Mouse (Mus musculus) T-helper 2 cell (primary cell): ENCODE results near the gene Grap.
"Not testable (repeated sequence)": the region's sequence is repeated elsewhere in the genome, so short reads cannot be mapped to it uniquely, and the experiment has no call there.

ENCODE experiments used
- in situ Hi-C: fragments of 300-600 bp; cut with MboI, MseI; formaldehyde crosslinking; loops from one replicate; pipeline ENCODE4 v1.15.1; 2025; ENCODE audit warnings: high pct_unique_total_duplicates

The Grap gene

GRCm38 (mm10) chr11:61652686-61653447 lies at the start of gene Grap:
Gene Grap (plus strand): TSS chr11:61653265.
- in situ Hi-C loops: no loop called here

DNA sequence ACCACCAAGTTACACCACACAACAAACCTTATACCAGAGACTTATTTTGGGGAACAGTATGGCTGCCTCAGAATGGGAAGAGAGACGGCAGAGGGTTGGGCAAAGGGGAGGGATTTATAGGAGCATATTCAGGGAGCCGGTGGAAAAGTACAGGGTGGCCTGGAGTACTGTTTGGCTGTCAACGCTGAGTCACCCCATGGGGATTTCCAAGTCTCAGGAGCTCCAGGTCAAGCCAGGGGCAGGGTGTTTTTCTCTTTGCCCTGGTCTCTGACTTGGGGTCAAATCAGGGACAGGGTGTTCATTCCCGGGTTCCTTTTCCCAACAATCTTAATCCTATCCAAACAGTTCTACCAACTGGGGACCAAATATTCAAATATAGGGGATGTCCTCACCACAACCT lies 45.0 kb upstream of the Grap start:
- in situ Hi-C loops: no loop called here

DNA sequence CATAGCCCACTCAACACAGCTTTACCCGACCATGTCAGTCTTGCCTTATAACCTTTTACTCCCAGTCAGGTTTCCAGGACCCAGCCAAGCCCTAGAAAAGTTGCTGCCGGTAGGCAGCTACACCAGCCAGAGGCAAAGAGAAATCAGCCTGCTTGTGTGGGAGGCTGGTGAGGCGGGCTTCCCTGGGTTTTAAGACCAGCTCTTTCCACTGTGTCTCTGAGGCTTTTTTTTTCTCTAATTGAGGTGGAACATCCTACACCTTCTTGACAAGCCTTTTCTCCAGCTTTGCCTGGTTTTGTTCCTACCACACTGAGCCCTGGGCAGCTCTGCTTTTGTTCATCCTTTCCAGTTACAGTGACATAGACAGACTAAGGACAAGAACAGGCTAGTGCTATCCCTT lies 41.9 kb upstream of the Grap start:
- in situ Hi-C loops: no loop called here

- in situ Hi-C loops: no loop called here
These were observed 40.9 kb upstream of the Grap start for GRCm38 (mm10) chr11:61612116-61612635.

GRCm38 (mm10) chr11:61614401-61614800 lies 38.7 kb upstream of the Grap start:
- in situ Hi-C loops: no loop called here

DNA sequence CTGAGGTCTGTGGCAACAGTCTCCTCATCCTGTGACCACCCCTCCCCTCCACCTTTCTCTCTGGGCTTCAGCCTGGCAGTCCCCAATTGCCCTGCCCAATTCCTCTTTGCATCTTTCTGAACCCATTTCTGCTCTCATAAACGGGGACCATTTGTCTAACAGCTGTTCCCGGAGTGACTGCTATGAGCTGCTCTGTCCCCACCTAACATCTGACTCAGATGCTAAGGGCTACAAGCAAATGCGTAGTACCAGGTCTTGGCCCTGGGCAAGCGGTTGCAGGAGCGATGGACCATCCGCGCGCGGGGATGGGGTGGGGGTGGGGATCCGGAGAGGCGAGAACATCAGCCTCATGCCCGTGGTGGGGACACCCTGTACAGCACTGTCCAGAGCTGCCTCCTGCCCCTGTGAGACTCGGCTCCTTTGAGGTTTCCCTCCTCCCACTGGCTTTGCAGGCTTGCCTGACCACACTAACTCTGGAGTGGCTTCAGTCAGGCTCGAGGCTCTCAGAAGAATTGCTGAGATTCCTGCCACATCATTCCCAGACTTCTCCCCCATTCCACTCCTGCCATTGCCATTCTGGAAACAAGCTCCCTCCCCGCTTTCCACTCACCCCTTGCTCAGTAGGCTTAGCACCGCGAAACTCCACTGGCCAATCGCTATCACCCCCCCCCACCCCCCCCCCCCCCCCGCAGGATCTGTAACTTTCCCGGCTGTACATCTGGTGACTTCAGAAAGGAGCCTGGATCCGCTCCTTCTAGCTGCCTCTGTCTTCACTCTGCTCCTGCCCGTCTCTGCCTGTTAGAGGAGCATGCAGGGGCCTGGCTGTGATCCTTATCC lies 37.2 kb upstream of the Grap start:
- in situ Hi-C loops: no loop called here

DNA sequence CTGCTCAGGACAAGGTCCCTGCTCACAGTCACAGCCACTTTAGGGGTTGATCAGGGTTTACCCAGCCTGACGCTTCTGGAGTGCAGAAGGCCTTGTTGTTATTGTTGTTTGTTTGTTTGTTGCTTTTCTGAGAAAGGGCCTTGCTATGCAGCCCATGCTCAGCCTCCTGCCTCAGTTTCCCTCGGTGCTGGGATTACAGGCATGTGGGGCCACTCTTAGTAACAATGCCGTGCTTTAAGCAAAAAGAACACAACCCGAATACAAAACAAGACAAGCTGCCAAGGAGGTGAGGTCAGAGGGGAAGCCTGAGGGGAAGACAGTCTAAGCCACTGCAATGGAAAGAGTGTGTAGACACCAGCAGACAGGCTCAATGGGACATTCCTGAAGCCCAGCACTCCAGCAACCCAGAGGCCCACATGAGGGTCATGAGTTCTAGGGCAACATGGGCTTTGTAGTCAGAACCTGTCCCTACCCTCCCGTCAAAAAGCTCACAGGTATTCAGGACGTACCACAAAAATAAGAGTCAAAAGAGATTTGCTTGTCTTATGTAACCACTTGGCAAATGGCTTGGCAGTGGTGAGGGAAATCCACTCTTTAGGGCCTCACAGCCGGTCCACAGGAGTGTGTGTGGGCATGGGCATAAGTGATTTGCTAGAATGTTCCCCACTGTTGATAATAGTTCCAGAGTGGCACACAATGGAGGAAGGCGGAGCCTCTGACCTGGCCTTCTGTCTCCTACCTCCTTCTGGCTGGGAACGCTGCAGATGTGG lies 36.4 kb upstream of the Grap start:
- in situ Hi-C loops: no loop called here

- in situ Hi-C loops: no loop called here
These were observed 35.6 kb upstream of the Grap start for GRCm38 (mm10) chr11:61617293-61617975.

DNA sequence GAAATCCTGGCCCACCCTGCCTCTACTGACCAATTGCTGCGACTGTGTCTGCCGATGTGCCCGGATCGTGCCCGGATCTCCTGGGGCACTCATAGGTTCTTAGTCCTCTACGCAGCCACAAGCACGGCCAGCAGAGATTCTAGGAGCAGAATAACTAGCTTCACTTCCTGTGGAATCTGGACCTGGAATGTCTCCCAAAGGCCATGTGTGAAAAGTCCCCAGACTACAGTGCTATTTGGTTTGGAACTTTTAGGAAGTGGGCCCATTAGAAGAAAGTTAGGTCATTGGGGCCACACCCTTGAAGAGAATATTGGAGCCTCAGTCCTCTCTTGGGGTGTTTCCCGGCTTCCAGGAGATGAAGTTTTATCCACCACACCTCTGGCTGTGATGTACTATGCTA lies 34.9 kb upstream of the Grap start:
- in situ Hi-C loops: no loop called here

- in situ Hi-C loops: no loop called here
These were observed 34.5 kb upstream of the Grap start for GRCm38 (mm10) chr11:61618571-61618970.

DNA sequence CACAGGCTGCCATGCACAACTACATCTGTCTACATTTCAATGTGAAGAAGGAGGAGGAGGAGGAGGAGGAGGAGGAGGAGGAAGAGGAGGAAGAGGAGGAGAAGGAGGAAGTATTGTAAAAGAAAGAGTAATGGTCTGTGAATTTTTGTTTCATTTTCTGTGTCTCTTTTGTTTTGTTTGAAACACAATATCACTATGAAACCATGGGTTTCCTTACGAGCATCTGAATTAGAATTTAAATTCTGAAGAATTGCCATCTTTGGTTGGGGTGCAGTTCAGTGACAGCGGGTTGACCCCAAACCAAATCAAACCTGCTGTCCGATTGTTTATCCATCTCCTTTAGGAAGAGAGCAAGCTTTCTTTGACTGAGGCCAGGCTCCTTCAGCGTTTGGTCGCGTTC lies 33.7 kb upstream of the Grap start:
- in situ Hi-C loops: no loop called here

DNA sequence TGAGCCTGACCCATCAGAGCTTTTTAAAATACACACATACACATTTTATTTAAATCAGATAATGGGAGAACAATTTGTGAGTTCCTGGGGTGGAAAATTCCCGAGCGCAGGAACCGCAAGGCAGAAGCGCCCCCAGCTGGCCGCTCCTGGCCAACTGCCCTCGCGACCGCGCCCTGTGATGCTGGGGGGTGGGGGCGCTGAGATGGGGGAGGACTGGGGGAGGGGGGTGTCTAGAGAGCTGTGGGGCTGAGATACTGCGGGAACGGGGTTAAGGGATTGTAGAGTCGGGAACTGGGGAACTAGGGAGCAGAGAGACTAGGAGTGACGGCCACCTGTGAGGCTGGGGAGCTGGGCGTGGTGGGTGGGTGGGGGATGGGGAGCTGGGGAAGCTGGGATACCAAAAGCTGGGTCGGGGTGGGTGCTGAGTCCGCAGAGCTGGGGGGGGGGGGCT lies 33.2 kb upstream of the Grap start:
- in situ Hi-C loops: no loop called here

- in situ Hi-C loops: no loop called here
These were observed 32.8 kb upstream of the Grap start for GRCm38 (mm10) chr11:61620254-61620670.

DNA sequence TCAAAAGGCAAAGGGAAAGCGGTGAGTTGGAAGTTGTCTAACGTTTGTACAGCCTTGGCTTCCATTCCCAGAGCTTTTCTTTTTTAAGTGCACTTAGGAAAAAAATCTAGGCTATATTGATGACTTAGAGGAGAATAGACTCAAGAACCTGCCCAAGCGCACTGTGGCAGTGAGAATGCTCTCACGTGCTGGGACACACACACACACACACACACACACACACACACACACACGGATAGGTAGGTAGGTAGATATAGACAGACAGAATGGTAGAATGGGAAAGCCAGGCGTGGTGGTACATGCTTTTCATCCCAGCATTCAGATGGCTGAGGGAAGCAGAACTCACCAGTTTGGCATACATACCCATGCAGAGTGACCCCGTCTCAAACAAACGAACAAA lies 32.3 kb upstream of the Grap start:
- in situ Hi-C loops: no loop called here

DNA sequence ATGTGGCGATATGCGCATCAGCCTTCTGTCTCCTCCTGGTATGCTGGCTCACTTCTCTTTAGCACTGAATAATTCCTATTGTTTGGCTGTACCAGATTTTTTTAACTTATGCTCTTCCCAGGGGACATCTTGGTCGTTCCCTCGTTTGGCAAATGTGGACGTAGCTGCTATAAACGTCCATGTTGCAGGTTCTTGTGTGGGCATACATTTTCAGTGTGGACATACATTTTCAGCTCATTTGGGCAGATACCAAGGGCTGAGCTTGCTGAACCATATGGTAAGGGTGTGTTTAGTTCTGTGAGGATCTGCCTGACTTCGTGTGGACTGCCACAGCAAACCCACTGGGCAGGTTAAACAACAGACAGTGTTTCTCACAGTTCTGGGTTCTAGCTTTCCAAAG lies 27.9 kb upstream of the Grap start:
- in situ Hi-C loops: loop anchor here (5.0 kb wide), 2 partner anchors 43 to 92 kb away; no protein-coding TSS in a partner anchor

GRCm38 (mm10) chr11:61626509-61626908 lies 26.6 kb upstream of the Grap start:
- in situ Hi-C loops: loop anchor here (5.0 kb wide), 2 partner anchors 44 to 91 kb away; no protein-coding TSS in a partner anchor

DNA sequence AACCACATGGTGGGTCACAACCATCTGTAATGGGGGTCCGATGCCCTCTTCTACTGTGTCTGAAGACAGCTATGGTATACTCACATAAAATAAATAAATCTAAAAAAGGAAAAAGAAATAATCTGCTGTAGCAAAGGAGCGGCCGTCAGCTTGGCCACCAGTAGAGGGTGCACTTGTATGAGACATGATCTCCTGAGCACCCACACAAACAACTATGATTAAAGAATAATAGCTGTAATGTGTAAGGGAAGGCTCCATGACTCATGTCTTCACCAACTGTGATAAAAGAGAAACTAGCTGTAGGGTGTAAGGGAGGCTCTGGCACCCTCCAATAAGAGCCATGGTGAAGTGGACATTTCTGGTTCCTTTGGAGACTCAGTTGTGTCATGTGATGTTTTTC lies 23.4 kb upstream of the Grap start:
- in situ Hi-C loops: loop anchor here (5.0 kb wide), 2 partner anchors 47 to 88 kb away; no protein-coding TSS in a partner anchor

DNA sequence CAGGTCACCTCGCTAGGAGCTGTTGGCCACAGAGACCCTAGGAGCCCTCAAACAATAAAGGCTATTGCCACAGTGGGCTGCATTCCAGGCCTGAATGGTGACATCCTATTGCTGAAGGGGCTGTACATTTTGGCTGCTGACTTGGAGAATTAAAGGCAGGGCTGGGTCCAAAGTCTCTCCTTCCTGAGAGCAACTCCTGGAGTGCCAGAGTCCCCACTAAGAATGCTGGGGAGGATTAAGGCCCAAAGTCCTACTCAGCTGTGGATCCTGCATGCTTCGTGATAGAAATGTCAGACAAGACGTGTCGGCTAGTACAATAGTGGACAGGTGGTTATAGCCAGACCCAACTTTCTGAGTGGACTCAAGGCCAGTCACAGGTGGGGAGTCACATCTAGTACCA lies 16.8 kb upstream of the Grap start:
- in situ Hi-C loops: not testable (repeated sequence)

DNA sequence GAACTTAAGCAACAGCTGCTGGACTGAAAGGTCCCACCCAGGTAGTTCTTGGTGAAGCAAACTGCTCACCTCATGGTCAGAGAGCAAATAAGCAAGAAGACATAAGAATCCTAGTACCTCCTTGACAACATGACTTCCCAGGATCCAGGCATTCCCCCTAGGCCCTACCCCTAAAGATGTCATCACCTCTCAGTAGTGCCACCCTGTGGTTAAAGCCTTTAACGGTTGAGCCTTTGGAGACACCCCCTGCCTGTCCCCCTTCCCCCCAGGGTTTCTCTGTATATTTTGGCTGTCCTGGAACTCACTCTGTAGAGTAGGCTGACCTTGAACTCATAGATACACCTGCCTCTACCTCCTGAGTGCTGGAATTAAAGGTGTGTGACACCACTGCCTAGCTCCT lies 15.7 kb upstream of the Grap start:
- in situ Hi-C loops: no loop called here

- in situ Hi-C loops: no loop called here
These were observed 15.2 kb upstream of the Grap start for GRCm38 (mm10) chr11:61637856-61638255.
